Mouse (Mus musculus) cerebellum, adult 2 months (tissue): ENCODE measurements around the gene Hmg20a.

Experiments
- CTCF ChIP-seq: fragments of 200-500 bp; IDR thresholded peaks from 2 replicates; pipeline ENCODE4 v1.5.1; 2011; ENCODE audit warnings: low read depth, mild to moderate bottlenecking, control low read depth, low read length, moderate library complexity, borderline replicate concordance; ENCODE audit not compliant: insufficient read depth
- POLR2A ChIP-seq: fragments of 200-500 bp; IDR thresholded peaks from 2 replicates; pipeline ENCODE4 v1.6.1; 2011; ENCODE audit warnings: low read length, control low read depth, borderline replicate concordance; ENCODE audit not compliant: insufficient read depth

DNA sequence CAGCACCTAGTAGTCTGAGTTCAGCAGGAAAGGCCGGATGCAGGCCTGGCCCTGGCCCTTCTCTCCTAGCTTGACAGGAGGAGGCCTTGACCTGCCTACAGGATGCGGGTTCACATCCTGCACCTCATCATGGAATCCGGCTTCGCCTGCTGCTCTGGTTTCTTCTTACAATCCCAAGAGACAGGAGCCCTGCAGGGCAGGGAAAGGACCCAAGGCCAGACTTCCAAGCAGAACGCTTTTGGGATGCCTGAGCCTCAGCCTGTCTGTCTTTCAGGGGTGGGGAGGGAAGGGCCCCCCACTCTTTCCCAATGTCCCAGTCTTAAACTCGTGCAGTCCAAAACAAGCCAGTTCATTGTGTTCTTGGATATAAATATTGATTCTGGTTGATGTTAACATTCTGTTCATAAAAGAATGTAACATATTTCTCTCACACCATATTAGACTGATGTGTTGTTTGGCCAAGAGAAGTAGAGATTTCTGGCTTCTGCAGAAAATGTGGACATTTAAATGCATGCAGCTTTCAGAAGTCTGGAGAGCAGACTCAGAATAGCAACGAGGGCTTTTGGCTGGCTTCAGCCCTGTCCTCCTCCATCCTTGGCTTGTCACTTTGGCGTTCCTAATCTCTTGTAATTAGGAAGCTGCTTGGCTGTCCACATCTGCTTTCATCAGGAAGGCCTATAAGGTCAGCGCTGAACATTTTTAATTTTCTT lies 86.8 kb downstream of the Hmg20a start:
- no peak for TF ChIP-seq CTCF
- no peak for TF ChIP-seq POLR2A
